Mouse (Mus musculus): ENCODE data around the gene Serpina10. TPM values are rescaled to one million over a fixed set of nuclear protein-coding genes. Genes with fewer than 3 reads are reported as not detected.
"Not testable (repeated sequence)": the region's sequence is repeated elsewhere in the genome, so short reads cannot be mapped to it uniquely, and the experiment has no call there.

Gene Serpina10
- 0.07 and 0.20 TPM in 2 replicates for polyA plus RNA-seq (2015; fragmentation: Nextera tagmentation; extraction: Ambion mirVana)

- Histone ChIP-seq H3K4me1 (no peaks in the 10 kb centered on the region), H3K4me3 (replicated peaks) (no peak within 1 kb of the TSS), H3K4me2 (replicated peaks) (no peak within 1 kb of the TSS), H3K27ac (replicated peaks) (no peak within 1 kb of the TSS), H3K27me3 (no peaks in the 10 kb centered on the region), H3K9ac (no peak within 1 kb of the TSS), H3K36me3 (no peaks in the 10 kb centered on the region), H3K9me3 (replicated peaks) (no peaks in the 10 kb centered on the region)
- ATAC-seq (ENCODE audit: insufficient number of reproducible peaks, low FRiP score, low TSS enrichment, low read depth), result no peak
- WGBS, result 81% methylated on average over 3 of the region's 3 CpGs
These were observed at the start of gene Serpina10 for GRCm38 (mm10) chr12:103631203-103631612. Gene Serpina10 (minus strand): TSS chr12:103631444.

GRCm38 (mm10) chr12:103679853-103680252 lies 48.6 kb upstream of the Serpina10 start:
- not testable (repeated sequence) for H3K9me3 ChIP-seq (replicated peaks); H3K27ac ChIP-seq (replicated peaks); H3K36me3 ChIP-seq; H3K9ac ChIP-seq; H3K4me2 ChIP-seq (replicated peaks); H3K4me3 ChIP-seq (replicated peaks); H3K4me1 ChIP-seq; ATAC-seq (ENCODE audit: insufficient number of reproducible peaks, low FRiP score, low TSS enrichment, low read depth); H3K27me3 ChIP-seq
- 100% methylated on average over 1 of the region's 1 CpGs for WGBS

GRCm38 (mm10) chr12:103676039-103676438 lies 44.8 kb upstream of the Serpina10 start, which contains the start of gene Serpina16:
Gene Serpina16 (minus strand): TSS chr12:103676139.
- WGBS, result 82% methylated on average over 1 of the region's 1 CpGs

GRCm38 (mm10) chr12:103673179-103673578 lies 41.9 kb upstream of the Serpina10 start:
- Histone ChIP-seq H3K9me3 (replicated peaks) (no peaks in the 10 kb centered on the region), H3K27me3 (no peaks in the 10 kb centered on the region), H3K4me3 (replicated peaks) (no peak overlapping the region), H3K9ac (no peak overlapping the region), H3K27ac (replicated peaks) (no peak overlapping the region), H3K36me3 (no peaks in the 10 kb centered on the region), H3K4me2 (replicated peaks) (no peak overlapping the region), H3K4me1 (0 out of 2 replicates have a peak, but pooled peaks cover 7% of the 10 kb centered on the region)
- no peak for ATAC-seq (ENCODE audit: insufficient number of reproducible peaks, low FRiP score, low TSS enrichment, low read depth)
- WGBS, result 40% methylated on average over 2 of the region's 2 CpGs

More at GRCm38 (mm10) chr12:103676039-103676438, 44.8 kb upstream of the Serpina10 start, which contains the start of gene Serpina16:
- Histone ChIP-seq H3K4me1 (no peaks in the 10 kb centered on the region), H3K27me3 (no peaks in the 10 kb centered on the region), H3K4me2 (replicated peaks) (no peak within 1 kb of the TSS), H3K4me3 (replicated peaks) (no peak within 1 kb of the TSS), H3K9me3 (replicated peaks) (no peaks in the 10 kb centered on the region), H3K36me3 (no peaks in the 10 kb centered on the region), H3K9ac (no peak within 1 kb of the TSS), H3K27ac (replicated peaks) (no peak within 1 kb of the TSS)
- no peak for ATAC-seq (ENCODE audit: insufficient number of reproducible peaks, low FRiP score, low TSS enrichment, low read depth)

GRCm38 (mm10) chr12:103671483-103671882 lies 40.2 kb upstream of the Serpina10 start:
- WGBS, result 81% methylated on average over 3 of the region's 3 CpGs
- ATAC-seq (ENCODE audit: insufficient number of reproducible peaks, low FRiP score, low TSS enrichment, low read depth), result no peak
- H3K27me3 ChIP-seq, result no peaks in the 10 kb centered on the region

GRCm38 (mm10) chr12:103670964-103671363 lies 39.7 kb upstream of the Serpina10 start:
- no peaks in the 10 kb centered on the region for H3K36me3 ChIP-seq
- H3K4me2 ChIP-seq (replicated peaks), result no peak overlapping the region
- no peak overlapping the region; the same call in 1 of the 2 replicates for H3K27ac ChIP-seq (replicated peaks)
- H3K27me3 ChIP-seq, result no peaks in the 10 kb centered on the region
- no peak overlapping the region for H3K9ac ChIP-seq
- no peaks in the 10 kb centered on the region for H3K9me3 ChIP-seq (replicated peaks)
- no peak overlapping the region for H3K4me3 ChIP-seq (replicated peaks)
- 0 out of 2 replicates have a peak, but pooled peaks cover 7% of the 10 kb centered on the region for H3K4me1 ChIP-seq
- ATAC-seq (ENCODE audit: insufficient number of reproducible peaks, low FRiP score, low TSS enrichment, low read depth), result no peak
- WGBS, result 45% methylated on average over 2 of the region's 2 CpGs

More at GRCm38 (mm10) chr12:103671483-103671882, 40.2 kb upstream of the Serpina10 start:
- H3K4me3 ChIP-seq (replicated peaks), result no peak overlapping the region
- H3K27ac ChIP-seq (replicated peaks), result no peak overlapping the region
- no peak overlapping the region for H3K4me2 ChIP-seq (replicated peaks)
- no peaks in the 10 kb centered on the region for H3K9me3 ChIP-seq (replicated peaks)
- H3K4me1 ChIP-seq, result 0 out of 2 replicates have a peak, but pooled peaks cover 7% of the 10 kb centered on the region
- no peaks in the 10 kb centered on the region for H3K36me3 ChIP-seq
- H3K9ac ChIP-seq, result no peak overlapping the region

GRCm38 (mm10) chr12:103670344-103670743 lies 39.1 kb upstream of the Serpina10 start:
- Histone ChIP-seq H3K27me3 (no peaks in the 10 kb centered on the region), H3K4me2 (replicated peaks) (no peak overlapping the region), H3K27ac (replicated peaks) (0 out of 2 replicates have a peak overlapping the region, but pooled peaks have one; percentile 28), H3K4me3 (replicated peaks) (no peak overlapping the region), H3K9ac (no peak overlapping the region), H3K36me3 (no peaks in the 10 kb centered on the region), H3K9me3 (replicated peaks) (no peaks in the 10 kb centered on the region), H3K4me1 (0 out of 2 replicates have a peak, but pooled peaks cover 7% of the 10 kb centered on the region)
- ATAC-seq (ENCODE audit: insufficient number of reproducible peaks, low FRiP score, low TSS enrichment, low read depth), result no peak
- WGBS, result 45% methylated on average over 5 of the region's 5 CpGs

- no peaks in the 10 kb centered on the region for H3K9me3 ChIP-seq (replicated peaks)
- H3K4me1 ChIP-seq, result 0 out of 2 replicates have a peak, but pooled peaks cover 6% of the 10 kb centered on the region
- no peak overlapping the region for H3K27ac ChIP-seq (replicated peaks)
- H3K36me3 ChIP-seq, result no peaks in the 10 kb centered on the region
- no peak overlapping the region for H3K9ac ChIP-seq
- no peak overlapping the region for H3K4me3 ChIP-seq (replicated peaks)
- H3K4me2 ChIP-seq (replicated peaks), result no peak overlapping the region
- no peaks in the 10 kb centered on the region for H3K27me3 ChIP-seq
- ATAC-seq (ENCODE audit: insufficient number of reproducible peaks, low FRiP score, low TSS enrichment, low read depth), result no peak
- 86% methylated on average over 3 of the region's 3 CpGs for WGBS
These were observed 34.0 kb upstream of the Serpina10 start for GRCm38 (mm10) chr12:103665286-103665685.

- H3K9me3 ChIP-seq (replicated peaks); H3K36me3 ChIP-seq; H3K9ac ChIP-seq; H3K27ac ChIP-seq (replicated peaks); H3K27me3 ChIP-seq; H3K4me2 ChIP-seq (replicated peaks); H3K4me1 ChIP-seq; H3K4me3 ChIP-seq (replicated peaks); ATAC-seq (ENCODE audit: insufficient number of reproducible peaks, low FRiP score, low TSS enrichment, low read depth): not testable (repeated sequence)
These were observed 30.8 kb upstream of the Serpina10 start for GRCm38 (mm10) chr12:103662053-103662452.

- Histone ChIP-seq H3K4me1 (no peaks in the 10 kb centered on the region), H3K4me3 (replicated peaks) (no peak overlapping the region), H3K9ac (no peak overlapping the region), H3K36me3 (no peaks in the 10 kb centered on the region), H3K27ac (replicated peaks) (no peak overlapping the region), H3K27me3 (no peaks in the 10 kb centered on the region), H3K9me3 (replicated peaks) (no peaks in the 10 kb centered on the region), H3K4me2 (replicated peaks) (no peak overlapping the region)
- no peak for ATAC-seq (ENCODE audit: insufficient number of reproducible peaks, low FRiP score, low TSS enrichment, low read depth)
- 72% methylated on average over 5 of the region's 5 CpGs for WGBS
These were observed 28.8 kb upstream of the Serpina10 start for GRCm38 (mm10) chr12:103660076-103660475.

- no peak for ATAC-seq (ENCODE audit: insufficient number of reproducible peaks, low FRiP score, low TSS enrichment, low read depth)
- H3K27ac ChIP-seq (replicated peaks), result no peak overlapping the region
- H3K4me2 ChIP-seq (replicated peaks), result no peak overlapping the region
- H3K4me3 ChIP-seq (replicated peaks), result no peak overlapping the region
- H3K27me3 ChIP-seq, result no peaks in the 10 kb centered on the region
- no peak overlapping the region for H3K9ac ChIP-seq
- no peaks in the 10 kb centered on the region for H3K36me3 ChIP-seq
- 73% methylated on average over 2 of the region's 2 CpGs for WGBS
- no peaks in the 10 kb centered on the region for H3K9me3 ChIP-seq (replicated peaks)
- no peaks in the 10 kb centered on the region for H3K4me1 ChIP-seq
These were observed 27.9 kb upstream of the Serpina10 start for GRCm38 (mm10) chr12:103659171-103659570.

- Histone ChIP-seq H3K36me3 (no peaks in the 10 kb centered on the region), H3K27me3 (no peaks in the 10 kb centered on the region), H3K9me3 (replicated peaks) (no peaks in the 10 kb centered on the region), H3K27ac (replicated peaks) (no peak overlapping the region), H3K4me1 (no peaks in the 10 kb centered on the region), H3K9ac (no peak overlapping the region), H3K4me2 (replicated peaks) (no peak overlapping the region), H3K4me3 (replicated peaks) (no peak overlapping the region)
- 74% methylated on average over 10 of the region's 10 CpGs for WGBS
- no peak for ATAC-seq (ENCODE audit: insufficient number of reproducible peaks, low FRiP score, low TSS enrichment, low read depth)
These were observed 26.7 kb upstream of the Serpina10 start for GRCm38 (mm10) chr12:103657991-103658390.

All from embryonic facial prominence, embryonic 15.5 days (tissue).